Mouse (Mus musculus) midbrain, postnatal 0 days (tissue): Measurements from ENCODE around the gene Slc36a2. TPM values are rescaled to one million over a fixed set of nuclear protein-coding genes. Genes with fewer than 3 reads are reported as not detected.

Experiments used
- ATAC-seq: fragments of 200-750 bp; cut with Nextera tagmentation; 2 replicates; pipeline ENCODE4 v1.8.0; 2017; ENCODE audit warnings: moderate number of reproducible peaks, mild to moderate bottlenecking, moderate TSS enrichment, moderate library complexity; ENCODE audit not compliant: low FRiP score
- DNase-seq: peaks from one replicate; pipeline ENCODE4 v3.0.0-alpha.2; 2015; ENCODE audit warnings: low spot score
- H3K27ac ChIP-seq: fragments of 300-500 bp; sonication (generic); 2 replicates; pipeline ENCODE4 v1.5.1; 2014; ENCODE audit warnings: low read depth, mild to moderate bottlenecking, low read length, mixed read lengths
- H3K27me3 ChIP-seq: fragments of 300-500 bp; sonication (generic); 2 replicates; pipeline ENCODE4 v1.6.1; 2014; ENCODE audit warnings: low read length, control low read depth, mixed read lengths; ENCODE audit not compliant: insufficient read depth
- H3K36me3 ChIP-seq: fragments of 300-500 bp; sonication (generic); 2 replicates; pipeline ENCODE4 v1.6.1; 2014; ENCODE audit warnings: low read length, control low read depth, mixed read lengths; ENCODE audit not compliant: insufficient read depth
- H3K4me1 ChIP-seq: fragments of 300-500 bp; sonication (generic); 2 replicates; pipeline ENCODE4 v1.6.1; 2014; ENCODE audit warnings: mild to moderate bottlenecking, control low read depth, antibody characterized with exemption, low read length, mixed read lengths; ENCODE audit not compliant: insufficient read depth
- H3K4me2 ChIP-seq: fragments of 300-500 bp; sonication (generic); 2 replicates; pipeline ENCODE4 v1.6.1; 2014; ENCODE audit warnings: low read depth, mild to moderate bottlenecking, low read length, mixed read lengths; ENCODE audit not compliant: poor library complexity, severe bottlenecking
- H3K4me3 ChIP-seq: fragments of 300-500 bp; sonication (generic); 2 replicates; pipeline ENCODE4 v1.5.1; 2014; ENCODE audit warnings: low read depth, mild to moderate bottlenecking, low read length, moderate library complexity
- H3K9ac ChIP-seq: fragments of 300-500 bp; sonication (generic); replicated peaks from 2 replicates; pipeline ENCODE4 v1.6.1; 2014; ENCODE audit warnings: mild to moderate bottlenecking, low read length, moderate library complexity, mixed read lengths; ENCODE audit not compliant: poor library complexity, severe bottlenecking
- H3K9me3 ChIP-seq: fragments of 300-500 bp; sonication (generic); 2 replicates; pipeline ENCODE4 v1.6.1; 2016; ENCODE audit warnings: low read length, control low read depth
- CTCF ChIP-seq: IDR thresholded peaks from 2 replicates; pipeline ENCODE4 v1.5.1; 2016; ENCODE audit warnings: antibody characterized with exemption, mild to moderate bottlenecking
- WGBS: fragments of 180-500 bp; shearing (Covaris S2); extraction: QIAGEN DNeasy Blood & Tissue Kit; methylation state at CpG from one replicate; pipeline ENCODE4 v1.1.7; 2014; 5-methylcytosine and 5-hydroxymethylcytosine counted together
- polyA plus RNA-seq: library from polyadenylated mRNA; unstranded; fragments of >200 nt; fragmentation: Nextera tagmentation; extraction: Ambion mirVana; gene quantifications from 2 replicates; pipeline ENCODE4 v1.2.1, GENCODE M21; 2015
- total RNA-seq: library from RNA; depleted of rRNA; stranded (reverse); fragments of >200 nt; gene quantifications from 2 replicates; pipeline ENCODE4 v1.2.3, GENCODE M21; 2014

The Slc36a2 gene
- total and polyA plus RNA-seq, 2 experiments from 2014 or later, result 0.27 to 0.79 TPM

DNA sequence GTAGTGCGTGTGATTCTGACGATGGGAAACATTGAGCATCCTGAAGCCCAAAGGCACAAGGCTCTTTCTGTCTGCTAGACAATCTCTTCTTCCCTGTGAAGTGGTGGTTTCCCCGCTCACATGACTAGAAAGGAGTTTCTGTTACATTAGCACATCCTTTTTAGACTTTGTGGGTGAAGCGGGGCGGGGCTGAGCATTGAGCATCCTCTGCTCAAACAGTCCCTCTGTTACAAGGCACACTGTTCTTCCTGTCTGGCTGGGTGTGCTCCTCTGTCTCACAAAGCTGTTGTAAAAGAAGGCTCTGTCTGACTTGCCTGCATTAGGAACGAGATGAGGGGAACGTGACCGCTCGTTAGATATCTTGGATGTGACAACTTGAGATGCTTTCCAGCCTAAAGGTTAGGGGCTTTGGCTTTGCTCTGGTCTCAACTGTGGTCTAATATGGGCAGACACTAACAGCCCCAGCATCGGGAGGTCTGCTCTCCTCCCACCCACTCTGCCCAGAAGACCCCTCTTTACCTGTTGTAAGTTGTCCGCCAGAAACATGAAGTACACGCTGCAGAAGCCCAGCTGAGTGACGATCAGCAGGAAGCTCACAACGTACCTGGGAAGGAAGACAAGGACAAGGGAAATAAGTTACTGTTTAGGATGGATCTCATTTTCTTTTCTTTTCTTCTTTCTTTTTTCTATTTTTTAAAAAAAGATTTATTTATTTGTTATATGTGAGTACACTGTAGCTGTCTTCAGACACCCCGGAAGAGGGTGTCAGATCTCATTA, 47.9 kb downstream of the Slc36a2 start:
- DNase-seq, result peak; percentile 9

DNA sequence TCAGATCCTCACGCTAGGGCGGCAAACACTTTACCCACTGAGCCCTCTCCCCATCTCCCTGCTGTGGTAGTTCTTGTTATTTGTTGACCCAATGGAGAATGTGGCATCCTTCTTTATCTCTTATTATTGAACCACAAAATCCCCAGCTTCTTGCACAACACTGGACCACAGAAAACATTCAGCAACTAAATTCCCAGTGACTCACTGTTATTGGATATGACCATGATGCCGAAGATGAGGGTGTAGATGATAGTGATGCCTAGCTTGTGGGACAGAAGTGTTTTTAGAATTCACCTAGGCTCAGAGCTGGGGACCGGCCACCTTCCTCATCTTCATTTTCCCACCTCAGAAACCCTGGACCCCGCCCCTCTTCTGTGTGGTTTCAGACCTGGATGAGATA, 50.0 kb downstream of the Slc36a2 start:
- no peaks in the 10 kb centered on the region for H3K4me1 ChIP-seq
- ATAC-seq (no peak), DNase-seq (no peak)
- TF ChIP-seq CTCF, result no peak
- H3K9me3 ChIP-seq, result no peaks in the 10 kb centered on the region
- no peaks in the 10 kb centered on the region for H3K36me3 ChIP-seq
- H3K4me2 ChIP-seq, result no peak overlapping the region
- H3K27ac ChIP-seq, result no peak overlapping the region
- H3K9ac ChIP-seq, result no peak overlapping the region
- H3K27me3 ChIP-seq, result no peaks in the 10 kb centered on the region
- WGBS, result 94% methylated on average over 5 of the region's 5 CpGs
- no peak overlapping the region for H3K4me3 ChIP-seq

More for the DNA sequence above, 47.9 kb downstream of the Slc36a2 start:
- no peaks in the 10 kb centered on the region for H3K27me3 ChIP-seq
- no peak overlapping the region for H3K27ac ChIP-seq
- no peaks in the 10 kb centered on the region for H3K9me3 ChIP-seq
- H3K36me3 ChIP-seq, result no peaks in the 10 kb centered on the region
- no peak overlapping the region for H3K9ac ChIP-seq
- no peak for ATAC-seq
- no peak overlapping the region for H3K4me2 ChIP-seq
- H3K4me3 ChIP-seq, result no peak overlapping the region
- no peak for TF ChIP-seq CTCF
- 83% methylated on average over 15 of the region's 15 CpGs for WGBS
- H3K4me1 ChIP-seq, result no peaks in the 10 kb centered on the region

DNA sequence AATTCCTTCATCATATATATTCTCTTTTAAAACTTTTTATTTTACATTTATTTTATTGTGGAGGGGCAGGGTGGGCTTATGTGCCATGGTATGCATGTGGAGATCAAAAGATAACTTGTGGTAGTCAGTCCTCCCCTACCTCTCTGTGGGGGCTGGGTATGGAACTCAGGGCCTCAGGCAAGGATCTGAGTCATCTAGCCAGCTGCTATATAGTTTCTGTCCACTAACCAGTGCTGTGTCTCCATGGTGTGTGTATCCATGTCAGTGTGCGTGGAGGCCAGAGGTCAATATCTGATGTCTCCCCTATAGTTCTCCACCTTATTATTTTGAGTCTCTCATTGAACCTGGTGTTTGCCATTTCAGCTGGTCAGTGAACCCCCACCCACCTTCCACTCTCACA, 50.5 kb downstream of the Slc36a2 start:
- no peak for TF ChIP-seq CTCF
- Histone ChIP-seq H3K27ac (no peak overlapping the region), H3K4me3 (no peak overlapping the region), H3K27me3 (no peaks in the 10 kb centered on the region), H3K36me3 (no peaks in the 10 kb centered on the region), H3K9ac (no peak overlapping the region), H3K9me3 (no peaks in the 10 kb centered on the region), H3K4me1 (no peaks in the 10 kb centered on the region), H3K4me2 (no peak overlapping the region)
- ATAC-seq, result no peak
- 89% methylated on average over 1 of the region's 1 CpGs for WGBS
- DNase-seq, result no peak

DNA sequence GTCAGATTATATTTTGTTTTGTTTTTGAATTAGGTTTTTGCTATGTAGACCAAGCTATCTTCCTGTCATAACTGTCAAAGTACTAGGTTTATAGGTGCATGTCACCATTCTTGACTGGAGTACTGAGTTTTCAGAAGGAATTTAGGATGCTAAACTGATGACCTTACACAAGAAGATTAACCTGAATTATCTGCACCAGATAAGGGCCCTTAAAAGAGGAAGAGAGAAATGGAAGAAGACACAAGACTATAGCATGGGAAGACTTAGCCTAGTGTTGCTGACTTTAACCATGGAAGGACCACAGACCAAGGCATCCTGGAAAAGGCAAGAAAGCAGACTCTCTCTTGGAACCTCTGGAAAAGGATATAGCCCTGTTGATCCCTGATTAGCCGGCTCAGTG, 51.7 kb downstream of the Slc36a2 start:
- H3K4me1 ChIP-seq, result no peaks in the 10 kb centered on the region; the same call in 1 of the 2 replicates
- no peak overlapping the region for H3K4me3 ChIP-seq
- no peak overlapping the region for H3K9ac ChIP-seq
- TF ChIP-seq CTCF, result no peak
- H3K4me2 ChIP-seq, result no peak overlapping the region
- H3K27ac ChIP-seq, result no peak overlapping the region
- WGBS, result 90% methylated on average over 1 of the region's 1 CpGs
- H3K36me3 ChIP-seq, result no peaks in the 10 kb centered on the region
- DNase-seq (no peak), ATAC-seq (no peak)
- H3K9me3 ChIP-seq, result no peaks in the 10 kb centered on the region
- no peaks in the 10 kb centered on the region for H3K27me3 ChIP-seq

DNA sequence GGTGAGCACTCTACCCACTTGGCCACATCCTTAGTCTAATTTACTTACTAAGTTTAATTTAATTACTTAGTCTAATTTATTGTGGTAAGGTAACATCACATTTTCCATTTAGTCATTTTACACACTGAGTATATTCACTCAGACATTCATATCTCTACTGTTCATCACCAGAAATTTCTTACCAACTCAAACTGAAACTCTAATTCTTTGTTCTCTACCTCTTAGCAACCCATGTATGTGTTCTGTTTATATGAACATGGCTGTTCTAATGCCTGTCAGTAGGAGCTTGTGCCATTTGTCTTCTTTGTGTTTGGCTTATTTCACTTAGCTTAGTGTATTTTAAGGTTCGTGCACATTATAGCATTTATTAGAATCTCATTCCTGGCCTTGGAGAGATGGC, 52.9 kb downstream of the Slc36a2 start:
- Histone ChIP-seq H3K4me2 (no peak overlapping the region), H3K27me3 (no peaks in the 10 kb centered on the region), H3K27ac (no peak overlapping the region), H3K36me3 (no peaks in the 10 kb centered on the region), H3K9me3 (no peaks in the 10 kb centered on the region), H3K9ac (no peak overlapping the region), H3K4me3 (no peak overlapping the region), H3K4me1 (no peaks in the 10 kb centered on the region; the same call in 1 of the 2 replicates)
- 85% methylated on average over 1 of the region's 1 CpGs for WGBS
- TF ChIP-seq CTCF, result no peak
- ATAC-seq, result no peak
- DNase-seq, result no peak

DNA sequence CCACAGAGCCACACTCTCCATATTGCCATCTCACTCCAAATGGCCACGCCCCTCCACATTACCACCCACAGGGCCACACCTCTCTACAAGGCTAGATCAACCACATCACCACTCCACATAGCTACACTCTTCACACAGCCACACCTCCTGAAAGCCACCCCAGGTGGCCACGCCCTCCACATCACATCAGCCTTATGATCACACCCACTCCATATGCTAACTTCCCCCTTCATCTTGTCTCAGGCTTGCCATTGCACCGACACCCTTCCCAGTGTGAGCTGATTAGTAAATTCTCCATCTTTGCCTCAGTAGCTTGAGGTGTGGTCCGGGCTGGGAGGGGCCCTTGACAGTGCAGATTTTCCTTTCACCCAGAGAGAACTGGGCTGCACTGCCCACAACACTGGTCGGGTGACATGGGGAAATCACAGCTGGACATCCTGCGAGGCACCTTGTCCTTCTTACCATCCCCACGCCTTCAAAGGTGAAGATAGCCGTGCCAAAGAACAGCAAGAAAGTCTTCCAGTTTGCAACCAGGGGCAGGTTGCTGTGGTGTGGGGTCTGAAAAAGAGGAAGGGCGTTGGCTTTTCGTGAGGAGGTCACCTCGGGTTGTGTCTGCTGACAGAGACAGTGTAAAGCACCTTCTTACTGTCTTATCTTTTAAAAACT, 53.7 kb downstream of the Slc36a2 start:
- Histone ChIP-seq H3K4me3 (no peak overlapping the region), H3K9ac (no peak overlapping the region), H3K27me3 (no peaks in the 10 kb centered on the region), H3K27ac (no peak overlapping the region), H3K36me3 (no peaks in the 10 kb centered on the region), H3K9me3 (no peaks in the 10 kb centered on the region), H3K4me2 (no peak overlapping the region), H3K4me1 (no peaks in the 10 kb centered on the region; the same call in 1 of the 2 replicates)
- ATAC-seq (no peak), DNase-seq (no peak)
- TF ChIP-seq CTCF, result no peak
- 86% methylated on average over 11 of the region's 11 CpGs for WGBS
